Mouse (Mus musculus) stomach, embryonic 16.5 days (tissue): Measurements from ENCODE around the gene Nphp4. TPM values are rescaled to one million over a fixed set of nuclear protein-coding genes. Genes with fewer than 3 reads are reported as not detected.

Experiments used
- ATAC-seq: fragments of 200-750 bp; cut with Nextera tagmentation; 2 replicates; pipeline ENCODE4 v1.8.0; 2017; ENCODE audit warnings: moderate number of reproducible peaks, moderate TSS enrichment; ENCODE audit not compliant: insufficient read depth, low FRiP score
- H3K27ac ChIP-seq: fragments of 300-500 bp; sonication (generic); 2 replicates; pipeline ENCODE4 v1.5.1; 2014; ENCODE audit warnings: low read length
- H3K27me3 ChIP-seq: fragments of 300-500 bp; sonication (generic); 2 replicates; pipeline ENCODE4 v1.6.1; 2014; ENCODE audit warnings: low read length, control low read depth, mixed read lengths; ENCODE audit not compliant: control insufficient read depth, insufficient read depth
- H3K36me3 ChIP-seq: fragments of 300-500 bp; sonication (generic); 2 replicates; pipeline ENCODE4 v1.6.1; 2014; ENCODE audit warnings: low read length; ENCODE audit not compliant: control insufficient read depth, insufficient read depth
- H3K4me1 ChIP-seq: fragments of 300-500 bp; sonication (generic); 2 replicates; pipeline ENCODE4 v1.6.1; 2014; ENCODE audit warnings: low read length, control low read depth, mixed read lengths; ENCODE audit not compliant: control insufficient read depth, insufficient read depth
- H3K4me2 ChIP-seq: fragments of 300-500 bp; sonication (generic); 2 replicates; pipeline ENCODE4 v1.6.1; 2014; ENCODE audit warnings: low read depth, low read length, mixed read lengths
- H3K4me3 ChIP-seq: fragments of 300-500 bp; sonication (generic); replicated peaks from 2 replicates; pipeline ENCODE4 v1.5.1; 2014; ENCODE audit warnings: mild to moderate bottlenecking, low read length
- H3K9ac ChIP-seq: fragments of 300-500 bp; sonication (generic); 2 replicates; pipeline ENCODE4 v1.6.1; 2014; ENCODE audit warnings: low read length
- H3K9me3 ChIP-seq: fragments of 300-500 bp; sonication (generic); replicated peaks from 2 replicates; pipeline ENCODE4 v1.6.1; 2016; ENCODE audit warnings: low read length, control low read depth; ENCODE audit not compliant: control insufficient read depth
- WGBS: fragments of 180-500 bp; shearing (Covaris S2); extraction: QIAGEN DNeasy Blood & Tissue Kit; methylation state at CpG from one replicate; pipeline ENCODE4 v1.1.7; 2014; 5-methylcytosine and 5-hydroxymethylcytosine counted together
- polyA plus RNA-seq: library from polyadenylated mRNA; unstranded; fragments of >200 nt; fragmentation: Nextera tagmentation; extraction: Ambion mirVana; gene quantifications from 2 replicates; pipeline ENCODE4 v1.2.1, GENCODE M21; 2015

Nphp4 gene
- polyA plus RNA-seq, 1 experiment from 2014 or later = 2.2 TPM

GRCm38 (mm10) chr4:152448666-152449018, 27.9 kb upstream of the Nphp4 start:
- 52% methylated on average over 8 of the region's 8 CpGs for WGBS
- Histone ChIP-seq H3K4me2 (no peak overlapping the region), H3K9me3 (no peaks in the 10 kb centered on the region), H3K27ac (no peak overlapping the region), H3K9ac (no peak overlapping the region), H3K27me3 (no peaks in the 10 kb centered on the region), H3K4me3 (no peak overlapping the region), H3K4me1 (0 out of 2 replicates have a peak, but pooled peaks cover 5% of the 10 kb centered on the region), H3K36me3 (no peaks in the 10 kb centered on the region)
- ATAC-seq = no peak

- H3K4me1 ChIP-seq = no peaks in the 10 kb centered on the region
- no peak overlapping the region for H3K4me3 ChIP-seq
- no peak overlapping the region for H3K27ac ChIP-seq
- no peak overlapping the region for H3K9ac ChIP-seq
- H3K36me3 ChIP-seq = no peaks in the 10 kb centered on the region
- 82% methylated on average over 6 of the region's 6 CpGs for WGBS
- H3K27me3 ChIP-seq = no peaks in the 10 kb centered on the region
- no peak for ATAC-seq
- H3K9me3 ChIP-seq = no peaks in the 10 kb centered on the region
- no peak overlapping the region for H3K4me2 ChIP-seq
Measured at GRCm38 (mm10) chr4:152451371-152451770, 25.1 kb upstream of the Nphp4 start.

- Histone ChIP-seq H3K36me3 (no peaks in the 10 kb centered on the region), H3K4me2 (no peak overlapping the region), H3K9me3 (no peaks in the 10 kb centered on the region), H3K27me3 (no peaks in the 10 kb centered on the region), H3K4me3 (no peak overlapping the region), H3K4me1 (no peaks in the 10 kb centered on the region), H3K9ac (no peak overlapping the region), H3K27ac (no peak overlapping the region)
- no peak for ATAC-seq
- WGBS = 48% methylated on average over 10 of the region's 10 CpGs
Measured at GRCm38 (mm10) chr4:152453079-152453478, 23.4 kb upstream of the Nphp4 start.

GRCm38 (mm10) chr4:152454153-152454552, 22.4 kb upstream of the Nphp4 start:
- ATAC-seq = no peak
- Histone ChIP-seq H3K27me3 (no peaks in the 10 kb centered on the region), H3K9me3 (no peaks in the 10 kb centered on the region), H3K4me3 (no peak overlapping the region), H3K9ac (no peak overlapping the region), H3K4me2 (no peak overlapping the region), H3K36me3 (no peaks in the 10 kb centered on the region), H3K4me1 (no peaks in the 10 kb centered on the region), H3K27ac (no peak overlapping the region)
- 86% methylated on average over 12 of the region's 12 CpGs for WGBS

- H3K9ac ChIP-seq = no peak overlapping the region
- no peaks in the 10 kb centered on the region for H3K9me3 ChIP-seq
- no peaks in the 10 kb centered on the region for H3K36me3 ChIP-seq
- no peak overlapping the region for H3K4me3 ChIP-seq
- no peaks in the 10 kb centered on the region for H3K27me3 ChIP-seq
- no peaks in the 10 kb centered on the region for H3K4me1 ChIP-seq
- 68% methylated on average over 18 of the region's 18 CpGs for WGBS
- no peak for ATAC-seq
- H3K27ac ChIP-seq = no peak overlapping the region
- H3K4me2 ChIP-seq = no peak overlapping the region
Measured at GRCm38 (mm10) chr4:152456609-152457008, 19.9 kb upstream of the Nphp4 start.

GRCm38 (mm10) chr4:152457673-152458072, 18.8 kb upstream of the Nphp4 start:
- Histone ChIP-seq H3K27me3 (no peaks in the 10 kb centered on the region), H3K36me3 (no peaks in the 10 kb centered on the region), H3K4me1 (no peaks in the 10 kb centered on the region), H3K27ac (no peak overlapping the region), H3K9ac (no peak overlapping the region), H3K4me2 (no peak overlapping the region), H3K9me3 (no peaks in the 10 kb centered on the region), H3K4me3 (no peak overlapping the region)
- 91% methylated on average over 4 of the region's 4 CpGs for WGBS
- no peak for ATAC-seq

- no peak for ATAC-seq
- no peak overlapping the region for H3K9ac ChIP-seq
- H3K4me3 ChIP-seq = no peak overlapping the region
- 71% methylated on average over 12 of the region's 12 CpGs for WGBS
- no peaks in the 10 kb centered on the region for H3K36me3 ChIP-seq
- H3K9me3 ChIP-seq = no peaks in the 10 kb centered on the region
- no peak overlapping the region for H3K27ac ChIP-seq
- no peaks in the 10 kb centered on the region for H3K4me1 ChIP-seq
- H3K27me3 ChIP-seq = no peaks in the 10 kb centered on the region
- H3K4me2 ChIP-seq = no peak overlapping the region
Measured at GRCm38 (mm10) chr4:152462516-152462915, 14.0 kb upstream of the Nphp4 start.

- ATAC-seq = no peak
Measured at GRCm38 (mm10) chr4:152463147-152463546, 13.4 kb upstream of the Nphp4 start.

GRCm38 (mm10) chr4:152465116-152465515, 11.4 kb upstream of the Nphp4 start:
- no peaks in the 10 kb centered on the region for H3K4me1 ChIP-seq
- no peak overlapping the region for H3K4me3 ChIP-seq
- 39% methylated on average over 8 of the region's 8 CpGs for WGBS
- H3K9me3 ChIP-seq = no peaks in the 10 kb centered on the region
- H3K27ac ChIP-seq = no peak overlapping the region
- no peak for ATAC-seq
- no peaks in the 10 kb centered on the region for H3K36me3 ChIP-seq
- H3K9ac ChIP-seq = no peak overlapping the region
- no peaks in the 10 kb centered on the region for H3K27me3 ChIP-seq
- H3K4me2 ChIP-seq = no peak overlapping the region

More at GRCm38 (mm10) chr4:152463147-152463546, 13.4 kb upstream of the Nphp4 start:
- Histone ChIP-seq H3K4me2 (no peak overlapping the region), H3K36me3 (no peaks in the 10 kb centered on the region), H3K27ac (no peak overlapping the region), H3K9ac (no peak overlapping the region), H3K4me1 (no peaks in the 10 kb centered on the region), H3K9me3 (no peaks in the 10 kb centered on the region), H3K4me3 (no peak overlapping the region), H3K27me3 (no peaks in the 10 kb centered on the region)
- WGBS = 82% methylated on average over 9 of the region's 9 CpGs

GRCm38 (mm10) chr4:152466601-152467000, 9.9 kb upstream of the Nphp4 start:
- ATAC-seq = no peak
- Histone ChIP-seq H3K27me3 (no peaks in the 10 kb centered on the region), H3K9me3 (peaks cover under 1% of the 10 kb centered on the region; the same call in 1 of the 2 replicates), H3K4me1 (no peaks in the 10 kb centered on the region), H3K36me3 (no peaks in the 10 kb centered on the region), H3K4me3 (no peak overlapping the region), H3K4me2 (no peak overlapping the region), H3K9ac (no peak overlapping the region), H3K27ac (no peak overlapping the region)
- WGBS = 84% methylated on average over 13 of the region's 13 CpGs
